16 mouse cellular contexts compared by ENCODE assay signal in the genomic region with DNA sequence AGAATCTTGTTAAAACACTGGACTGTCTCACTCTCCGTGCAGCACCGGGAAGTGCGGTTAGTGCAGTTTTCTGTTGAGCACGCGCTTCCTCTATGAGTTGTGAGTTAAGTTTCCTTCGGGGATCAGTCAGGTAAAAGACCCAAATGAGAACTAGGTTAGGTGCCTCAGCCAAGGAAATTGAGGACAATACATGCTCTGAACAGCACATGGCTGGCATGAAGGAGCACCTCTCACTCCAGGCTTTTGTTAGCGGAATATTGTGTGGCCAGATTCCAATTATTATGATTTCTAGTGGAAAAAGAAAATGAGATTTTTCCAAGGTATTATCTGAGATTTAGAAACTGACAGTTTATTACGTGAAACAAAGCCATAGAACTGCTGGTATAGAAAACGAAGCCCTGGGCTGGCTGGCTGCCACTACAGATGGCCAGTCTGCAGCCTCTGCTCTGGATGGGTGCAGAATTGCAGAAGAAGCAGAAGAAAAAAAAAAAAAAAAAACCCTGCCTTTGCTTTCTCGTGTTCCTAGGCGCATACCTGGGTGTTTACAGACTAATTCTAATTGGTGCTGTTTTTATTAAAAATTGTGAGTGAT.
DNase-seq lines count a peak whose midpoint lies in the region; ATAC-seq and TF ChIP-seq lines count a peak whose summit lies in the region.
"Had no signal": no experiment of that assay in that cellular context is flagged by ENCODE, and none has a peak within 500 bp of the region (broad histone marks: within the 10 kb centered on the region; RNA-seq: fewer than 3 reads in every experiment).

No protein-coding gene starts in this region.

- H3K4me3 ChIP-seq in hindbrain, embryonic 13.5 days = no peak overlapping the region
- no peak overlapping the region for H3K4me3 ChIP-seq in hindbrain, embryonic 12.5 days
- no peak overlapping the region for H3K4me3 ChIP-seq in cerebellum, adult 2 months (replicated peaks; ENCODE audit: insufficient read depth, low read depth, low read length)
- no peak overlapping the region for H3K4me3 ChIP-seq in forebrain, postnatal 0 days (ENCODE audit: low read depth, low read length)
- H3K4me3 ChIP-seq: embryonic facial prominence, embryonic 13.5 days; heart, embryonic 15.5 days; left cerebral cortex, adult 2 months; liver, embryonic 13.5 days; neural tube, embryonic 13.5 days had no signal

- TF ChIP-seq CTCF in cerebellum, adult 2 months (IDR thresholded peaks at IDR 0.05; ENCODE audit: borderline replicate concordance, insufficient read depth, low read depth, low read length) = no peak
- TF ChIP-seq CTCF in forebrain, postnatal 0 days (IDR thresholded peaks at IDR 0.05; ENCODE audit: low read depth) = no peak

- H3K27me3 ChIP-seq in hindbrain, embryonic 13.5 days = no peaks in the 10 kb centered on the region
- no peaks in the 10 kb centered on the region for H3K27me3 ChIP-seq in hindbrain, embryonic 12.5 days
- no peaks in the 10 kb centered on the region for H3K27me3 ChIP-seq in cerebellum, adult 2 months (ENCODE audit: control insufficient read depth, insufficient read depth, low read length)
- H3K27me3 ChIP-seq in forebrain, postnatal 0 days (ENCODE audit: insufficient read depth, low read length) = no peaks in the 10 kb centered on the region
- H3K27me3 ChIP-seq: embryonic facial prominence, embryonic 13.5 days; heart, embryonic 15.5 days; liver, embryonic 13.5 days; neural tube, embryonic 13.5 days had no signal

- no peak overlapping the region for H3K9ac ChIP-seq in hindbrain, embryonic 13.5 days
- H3K9ac ChIP-seq in hindbrain, embryonic 12.5 days = no peak overlapping the region
- no peak overlapping the region for H3K9ac ChIP-seq in forebrain, postnatal 0 days
- H3K9ac ChIP-seq: embryonic facial prominence, embryonic 13.5 days; heart, embryonic 15.5 days; liver, embryonic 13.5 days; neural tube, embryonic 13.5 days had no signal

- H3K4me2 ChIP-seq in hindbrain, embryonic 13.5 days = no peak overlapping the region
- H3K4me2 ChIP-seq in hindbrain, embryonic 12.5 days (replicated peaks) = no peak overlapping the region
- peak overlapping the region; percentile 3; the same call in 1 of the 2 replicates for H3K4me2 ChIP-seq in forebrain, postnatal 0 days (ENCODE audit: low read depth)
- H3K4me2 ChIP-seq: embryonic facial prominence, embryonic 13.5 days; heart, embryonic 15.5 days; liver, embryonic 13.5 days; neural tube, embryonic 13.5 days had no signal

- H3K9me3 ChIP-seq in hindbrain, embryonic 13.5 days = no peaks in the 10 kb centered on the region
- H3K9me3 ChIP-seq in hindbrain, embryonic 12.5 days (replicated peaks) = no peaks in the 10 kb centered on the region
- no peaks in the 10 kb centered on the region for H3K9me3 ChIP-seq in forebrain, postnatal 0 days (ENCODE audit: low read length)
- H3K9me3 ChIP-seq: embryonic facial prominence, embryonic 13.5 days; G1E; heart, embryonic 15.5 days; liver, embryonic 13.5 days; neural tube, embryonic 13.5 days had no signal

- WGBS in hindbrain, embryonic 13.5 days = 77% methylated on average over 11 of the region's 11 CpGs
- 85% methylated on average over 11 of the region's 11 CpGs for WGBS in hindbrain, embryonic 12.5 days
- 36% methylated on average over 11 of the region's 11 CpGs for WGBS in cerebellum, adult 2 months
- 47% methylated on average over 11 of the region's 11 CpGs for WGBS in forebrain, postnatal 0 days

- peaks cover 7% of the 10 kb centered on the region; the same call in 1 of the 2 replicates for H3K4me1 ChIP-seq in hindbrain, embryonic 13.5 days (replicated peaks)
- H3K4me1 ChIP-seq in hindbrain, embryonic 12.5 days = no peaks in the 10 kb centered on the region
- H3K4me1 ChIP-seq in cerebellum, adult 2 months (ENCODE audit: control insufficient read depth, insufficient read depth, low read length) = no peaks in the 10 kb centered on the region
- no peaks in the 10 kb centered on the region for H3K4me1 ChIP-seq in forebrain, postnatal 0 days (ENCODE audit: insufficient read depth)
- H3K4me1 ChIP-seq: heart, embryonic 15.5 days; liver, embryonic 13.5 days had no signal

- ATAC-seq in hindbrain, embryonic 13.5 days (ENCODE audit: low FRiP score) = no peak
- ATAC-seq in hindbrain, embryonic 12.5 days (ENCODE audit: low FRiP score) = no peak
- no peak for ATAC-seq in forebrain, postnatal 0 days

- DNase-seq in MN1 (ENCODE audit: low spot score) = peak; percentile 49
- DNase-seq in cerebellum, adult 2 months = peak; percentile 58 to 68
- no peak for DNase-seq in forebrain, postnatal 0 days
- DNase-seq in gastrocnemius, adult 18-20 months (ENCODE audit: low spot score) = no peak
- no peak for DNase-seq in kidney, postnatal 10 days
- no peak for DNase-seq in liver
- DNase-seq: B cell, adult 2 months; kidney, postnatal 25 days; liver, embryonic 13.5 days had no signal

- H3K36me3 ChIP-seq in hindbrain, embryonic 13.5 days = no peaks in the 10 kb centered on the region
- no peaks in the 10 kb centered on the region for H3K36me3 ChIP-seq in hindbrain, embryonic 12.5 days
- no peaks in the 10 kb centered on the region for H3K36me3 ChIP-seq in forebrain, postnatal 0 days (ENCODE audit: insufficient read depth)
- H3K36me3 ChIP-seq: embryonic facial prominence, embryonic 13.5 days; liver, embryonic 13.5 days; neural tube, embryonic 13.5 days had no signal

- no peak for TF ChIP-seq POLR2A in cerebellum, adult 2 months (IDR thresholded peaks at IDR 0.05; ENCODE audit: borderline replicate concordance, insufficient read depth, low read length)

- H3K27ac ChIP-seq in hindbrain, embryonic 13.5 days = peak overlapping the region; percentile 24; the same call in 1 of the 2 replicates
- H3K27ac ChIP-seq in hindbrain, embryonic 12.5 days = no peak overlapping the region
- no peak overlapping the region for H3K27ac ChIP-seq in cerebellum, adult 2 months (ENCODE audit: insufficient read depth, low read length)
- no peak overlapping the region for H3K27ac ChIP-seq in forebrain, postnatal 0 days (ENCODE audit: low read depth, low read length)
- H3K27ac ChIP-seq: embryonic facial prominence, embryonic 13.5 days; heart, embryonic 15.5 days; left cerebral cortex, adult 2 months; liver, embryonic 13.5 days; neural tube, embryonic 13.5 days had no signal

Comparison
In these comparisons a context has a peak if more than half of its experiments do, and no peak if none do; other contexts are left out.
1. DNase-seq: peak in MN1 (single experiment) and cerebellum, adult 2 months (2 of 2); none in forebrain, postnatal 0 days (single experiment), gastrocnemius, adult 18-20 months (single experiment), kidney, postnatal 10 days (single experiment) and liver (single experiment).